Mouse (Mus musculus): ENCODE data around the gene Gm19965. TPM values are rescaled to one million over a fixed set of nuclear protein-coding genes. Genes with fewer than 3 reads are reported as not detected.

Gm19965 gene
- total RNA-seq (2021): not detected
- long read RNA-seq, experiment 1: 0 reads
- long read RNA-seq, experiment 2: 0 reads

DNA sequence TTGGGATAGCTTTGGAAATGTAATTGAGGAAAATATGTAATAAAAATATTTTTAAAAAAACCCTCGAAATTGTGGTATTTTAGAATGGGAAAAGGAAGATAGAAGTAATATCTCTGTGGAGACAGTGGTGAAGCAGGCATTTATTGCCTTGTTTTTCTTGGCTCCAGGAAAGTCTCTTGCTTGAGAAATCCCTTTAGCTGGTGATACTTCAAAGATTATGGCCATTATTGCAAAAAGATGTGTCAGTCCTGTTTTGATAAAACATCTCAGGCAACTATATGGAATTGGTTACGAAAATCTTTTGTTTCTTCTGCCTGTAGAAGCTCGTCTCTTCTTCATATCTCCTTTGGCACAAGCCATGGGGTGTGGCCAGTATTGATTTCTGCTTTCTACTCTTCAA is at the start of gene Gm19965:
Gene Gm19965 (plus strand): TSS at position 301 of the 400 bp plus-strand sequence.
- TF ChIP-seq CTCF (conservative IDR thresholded peaks at IDR 0.05): no peak
- H3K4me3 ChIP-seq: no peak within 1 kb of the TSS
- no peak for DNase-seq (ENCODE audit: low spot score in 2 of 2)
- H3K27ac ChIP-seq: no peak within 1 kb of the TSS

DNA sequence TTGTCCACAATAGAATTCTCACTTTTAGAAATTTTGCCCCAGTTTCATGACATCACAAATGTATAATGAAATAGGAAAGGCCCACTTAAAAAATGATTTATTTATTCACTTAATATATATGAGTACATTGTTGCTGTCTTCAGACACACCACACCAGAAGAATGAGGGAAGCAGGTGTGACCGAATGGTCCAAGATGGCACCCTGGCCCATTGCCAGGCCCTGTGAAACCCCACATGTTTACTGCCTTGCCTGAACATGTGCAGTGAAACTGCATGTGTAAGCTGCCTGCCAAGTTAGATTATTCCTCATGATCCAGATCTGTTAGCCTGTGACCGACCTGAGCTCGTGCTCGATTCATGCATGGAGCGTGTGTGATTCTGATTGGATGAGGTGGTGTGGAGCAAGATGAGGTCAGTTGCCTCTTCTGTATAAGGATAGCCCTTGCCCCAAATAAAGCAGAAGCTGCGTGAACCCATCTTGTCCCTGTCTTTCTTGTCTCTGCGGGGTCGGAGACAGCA is 20.3 kb upstream of the Gm19965 start:
- TF ChIP-seq CTCF (conservative IDR thresholded peaks at IDR 0.05): no peak
- no peak for DNase-seq (ENCODE audit: low spot score in 2 of 2)

More for the DNA sequence above, 20.3 kb upstream of the Gm19965 start:
- Histone ChIP-seq H3K4me3 (no peak overlapping the region), H3K27ac (no peak overlapping the region)

Measured in layer of hippocampus, adult 2 months (tissue).